Mouse (Mus musculus) cortical plate, adult 2 months (tissue): ENCODE data around the gene Epc2.

Experiments
- CTCF ChIP-seq: fragments of 200-500 bp; IDR thresholded peaks from 2 replicates; pipeline ENCODE4 v1.5.1; 2011; ENCODE audit warnings: mild to moderate bottlenecking, control low read depth, low read length; ENCODE audit not compliant: insufficient read depth; ENCODE audit errors: extremely low read depth
- POLR2A ChIP-seq: fragments of 200-500 bp; IDR thresholded peaks from 2 replicates; pipeline ENCODE4 v1.6.1; 2011; ENCODE audit warnings: mild to moderate bottlenecking, low read length, control low read depth; ENCODE audit not compliant: insufficient read depth; ENCODE audit errors: extremely low read depth

DNA sequence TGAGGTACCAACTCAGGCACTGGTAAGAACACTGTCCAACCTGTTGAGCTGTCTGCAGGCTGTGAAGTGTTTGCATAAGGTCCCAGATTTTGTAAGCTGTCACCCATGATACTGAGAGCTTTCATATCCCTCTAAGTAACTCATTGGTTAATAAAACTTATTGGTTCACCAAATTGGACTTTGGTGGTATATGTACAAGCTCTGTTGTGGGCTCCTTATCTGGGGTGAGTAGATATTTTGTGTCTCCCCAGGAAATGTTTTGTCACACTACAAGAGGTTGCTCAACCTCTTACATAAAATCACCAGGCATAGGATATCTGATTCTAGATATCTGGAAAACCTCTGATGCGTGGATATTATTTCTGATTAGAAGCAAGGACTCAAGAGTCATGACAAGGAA, 20.3 kb upstream of the Epc2 start:
- TF ChIP-seq CTCF = no peak
- TF ChIP-seq POLR2A = no peak
